Mouse (Mus musculus) heart, postnatal 14 days (tissue): ENCODE results near the gene Boll. TPM values are rescaled to one million over a fixed set of nuclear protein-coding genes. Genes with fewer than 3 reads are reported as not detected.

Experiments
- DNase-seq, 2 experiments: peaks; one replicate each; pipeline ENCODE4 v3.0.0; 2021 to 2022
- intact Hi-C: fragments of 180-260 bp; cut with DNase I; formaldehyde crosslinking; loops from one replicate; pipeline ENCODE4 v1.15.1; 2025
- total RNA-seq, 2 experiments: library from RNA; stranded (reverse); gene quantifications; 2 replicates each; pipeline ENCODE4 v1.2.3; 2021

Boll gene
- total RNA-seq, 2 experiments from 2014 or later = not detected

DNA sequence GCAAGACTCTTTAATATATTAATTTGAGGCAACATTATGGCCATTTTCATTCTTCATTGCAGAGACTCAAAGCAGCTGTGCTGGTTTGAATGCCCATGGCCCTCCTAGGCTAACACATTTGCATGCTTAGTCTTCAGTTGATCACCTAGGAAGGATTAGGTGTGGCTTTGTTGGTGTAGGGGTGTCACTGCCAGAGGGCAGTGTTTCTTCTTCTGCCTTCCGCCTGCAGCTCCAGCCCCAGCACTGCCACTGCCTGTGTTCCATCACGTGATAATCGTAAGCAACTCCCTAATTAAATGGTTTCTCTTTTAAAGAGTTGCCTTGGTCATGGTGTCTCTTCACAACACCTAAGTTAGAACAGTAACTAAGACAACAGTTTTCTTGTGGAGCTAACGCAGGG lies 150.5 kb downstream of the Boll start:
- intact Hi-C loops = no loop called here
- DNase-seq = no peak

DNA sequence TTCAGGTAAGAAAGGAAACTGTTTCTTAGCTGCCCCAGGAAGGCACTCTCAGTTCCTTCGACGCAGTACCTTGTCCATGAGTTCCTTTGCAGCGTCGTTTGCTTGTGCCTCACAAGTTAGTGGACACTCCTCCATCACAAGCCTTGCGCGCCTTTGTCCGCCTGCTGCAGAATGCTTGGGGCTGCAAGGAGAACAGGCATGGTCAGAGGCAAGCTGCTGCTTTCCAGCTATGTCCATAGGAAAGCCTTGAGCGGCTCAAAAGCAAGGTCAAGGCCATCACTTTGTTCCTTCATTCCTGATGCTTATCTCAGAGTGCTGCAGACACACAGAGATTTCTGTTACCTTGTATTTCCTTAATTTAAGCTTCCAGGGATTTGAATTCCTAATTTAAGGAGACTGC lies 152.2 kb downstream of the Boll start:
- DNase-seq = no peak

DNA sequence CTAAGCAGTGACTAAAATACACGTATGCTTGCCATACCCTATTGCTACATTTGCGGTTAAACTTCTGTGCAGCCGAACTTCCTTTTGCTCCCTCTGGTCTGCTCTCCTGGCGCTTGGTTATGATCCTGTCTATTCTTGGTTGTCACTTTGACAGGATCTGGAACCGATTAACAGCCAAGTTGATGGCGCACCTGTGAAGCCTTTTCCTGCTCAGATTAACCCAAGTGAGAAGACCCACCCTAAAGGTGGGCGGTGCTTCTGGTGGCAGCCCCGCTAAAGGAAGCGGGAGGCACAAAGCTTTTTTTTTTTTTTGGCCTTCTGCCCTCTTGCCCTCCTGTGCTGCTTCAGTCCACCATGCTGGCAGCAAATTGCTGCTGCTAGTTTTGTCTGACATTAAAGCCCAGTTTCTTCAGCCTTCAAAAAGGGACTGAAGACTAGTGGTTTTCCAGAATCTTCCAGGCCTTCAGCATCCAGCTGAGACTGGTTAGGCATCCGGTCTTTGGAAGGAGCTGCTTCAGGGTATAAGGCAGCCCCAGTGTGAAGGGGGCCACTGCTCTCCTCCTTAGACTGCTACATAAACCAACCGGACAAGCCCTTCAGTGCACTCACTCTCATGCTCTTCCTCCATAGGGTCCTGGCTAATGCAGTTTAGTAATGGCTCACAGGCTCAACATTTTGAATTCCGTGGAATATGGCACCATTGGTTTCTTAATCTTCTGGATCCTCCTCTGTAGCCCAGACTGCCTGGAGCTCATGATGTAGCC lies 152.9 kb downstream of the Boll start:
- no peak for DNase-seq
- intact Hi-C loops = no loop called here

More for the DNA sequence above, 152.2 kb downstream of the Boll start:
- intact Hi-C loops = no loop called here

DNA sequence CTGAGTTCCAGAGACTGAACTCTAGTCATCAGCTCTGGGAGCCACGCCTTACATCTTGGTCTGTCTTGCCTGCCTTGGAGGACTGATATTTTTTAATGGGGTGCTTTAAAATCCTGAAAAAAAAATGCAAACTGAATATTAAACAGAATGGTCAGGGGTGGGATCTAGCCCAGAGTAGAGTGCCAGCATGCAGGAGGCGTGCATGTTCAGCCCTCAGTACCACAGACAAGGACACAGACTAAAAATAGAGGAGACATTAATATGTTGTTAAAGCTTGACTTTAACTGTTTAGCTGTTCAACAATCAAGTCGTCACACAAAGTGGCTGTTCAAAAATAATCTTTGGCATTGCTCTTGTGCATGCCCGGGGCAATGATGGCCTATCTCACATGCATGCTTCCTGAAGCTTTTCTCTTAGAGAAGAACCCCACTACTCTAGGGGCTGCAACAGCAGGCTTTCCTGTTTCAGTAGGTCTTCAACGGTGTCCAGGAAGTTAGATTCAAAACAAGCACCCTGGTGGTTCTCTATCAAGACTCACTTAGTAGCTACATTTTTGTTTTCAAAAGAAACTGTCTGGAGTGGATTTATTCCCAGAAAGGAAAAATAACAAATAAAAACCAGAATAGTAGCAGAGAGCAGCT lies 154.6 kb downstream of the Boll start:
- DNase-seq = no peak
- intact Hi-C loops = no loop called here

DNA sequence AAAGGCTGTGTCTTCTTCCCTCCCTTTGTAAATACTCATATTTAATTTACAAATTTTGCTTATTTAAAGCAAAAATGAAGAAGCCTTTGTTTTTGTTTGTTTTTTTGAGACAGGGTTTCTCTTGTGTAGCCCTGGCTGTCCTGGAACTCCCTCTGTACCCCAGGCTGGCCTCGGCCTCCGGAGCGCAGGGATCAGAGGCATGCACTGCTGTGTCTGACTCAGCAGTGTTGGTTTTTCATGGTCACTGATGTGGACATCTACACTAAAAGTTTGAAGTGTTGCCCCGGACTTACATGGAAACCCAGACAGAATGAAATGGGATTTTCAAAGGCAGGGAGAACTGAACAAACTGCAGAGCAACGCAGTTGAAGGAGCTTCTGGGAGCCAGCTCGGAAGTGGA lies 155.7 kb downstream of the Boll start:
- intact Hi-C loops = no loop called here
- no peak for DNase-seq

DNA sequence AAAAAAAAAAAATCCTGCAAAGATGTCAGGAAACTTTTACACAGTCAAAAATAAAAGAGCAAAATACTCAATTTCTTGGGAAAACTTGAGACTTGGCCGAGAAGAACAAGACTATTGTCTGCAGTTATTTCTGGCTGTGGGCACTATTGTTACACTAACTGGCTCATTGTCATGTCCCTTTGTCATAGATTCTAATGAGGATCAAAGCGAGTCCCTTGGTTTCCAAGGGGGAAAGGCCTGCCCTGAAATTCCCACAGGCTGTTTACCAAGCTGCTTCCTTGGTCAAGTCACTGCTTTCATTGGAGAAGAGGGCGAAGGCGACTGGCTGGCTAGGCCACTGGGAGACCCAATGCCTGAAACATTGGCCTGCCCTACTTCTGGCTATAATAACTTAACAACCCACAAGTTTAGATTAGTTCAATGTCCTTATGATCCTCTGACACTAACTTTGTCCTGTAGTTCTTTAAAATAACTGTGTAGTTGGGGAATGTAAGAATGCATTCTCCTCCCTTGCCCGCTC lies 157.4 kb downstream of the Boll start:
- DNase-seq = no peak
- intact Hi-C loops = no loop called here

DNA sequence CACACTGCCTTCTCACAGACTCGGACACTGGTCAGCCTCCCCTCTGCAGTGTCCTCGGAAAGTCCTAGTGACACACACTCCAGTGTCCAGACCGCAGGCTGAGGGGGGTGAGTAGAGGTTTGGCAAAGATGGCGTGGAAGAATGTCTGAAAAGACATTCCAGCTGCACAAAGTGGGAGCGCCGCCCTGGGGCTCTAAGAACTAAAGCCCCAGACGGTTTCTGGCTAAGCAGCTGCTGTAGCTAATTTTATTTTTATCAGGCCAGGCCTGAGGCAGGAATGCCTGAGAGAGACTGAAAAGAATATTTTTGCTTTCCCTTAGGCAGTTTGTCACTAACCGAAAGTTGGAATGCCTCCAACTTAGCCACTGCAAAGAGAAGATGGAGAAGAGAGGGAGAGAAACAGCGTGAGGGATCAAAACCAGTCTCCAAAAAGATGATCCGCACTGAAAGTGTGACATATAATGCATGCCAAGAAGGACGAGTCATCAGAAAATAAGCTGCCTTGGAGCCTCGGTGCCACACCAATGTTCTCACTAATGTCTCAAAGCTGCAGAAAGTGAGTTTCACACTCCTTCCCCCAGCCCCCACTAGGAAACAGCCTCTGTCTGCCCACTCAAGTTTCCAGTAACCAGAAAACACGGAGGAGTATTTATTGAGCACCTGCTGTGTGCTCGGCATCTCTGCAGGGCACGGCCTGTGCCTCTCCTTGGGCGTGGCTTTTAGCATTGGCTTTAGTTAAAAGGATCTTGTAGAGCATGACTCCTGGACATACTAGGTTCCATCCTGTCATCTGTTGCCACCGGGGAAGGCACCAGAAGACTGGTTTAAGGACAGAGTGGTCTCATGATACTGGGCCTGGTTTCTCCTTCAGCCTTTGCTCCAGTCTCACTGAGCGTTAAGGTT lies 161.2 kb downstream of the Boll start:
- intact Hi-C loops = no loop called here
- peak; percentile 61 to 71 for DNase-seq

DNA sequence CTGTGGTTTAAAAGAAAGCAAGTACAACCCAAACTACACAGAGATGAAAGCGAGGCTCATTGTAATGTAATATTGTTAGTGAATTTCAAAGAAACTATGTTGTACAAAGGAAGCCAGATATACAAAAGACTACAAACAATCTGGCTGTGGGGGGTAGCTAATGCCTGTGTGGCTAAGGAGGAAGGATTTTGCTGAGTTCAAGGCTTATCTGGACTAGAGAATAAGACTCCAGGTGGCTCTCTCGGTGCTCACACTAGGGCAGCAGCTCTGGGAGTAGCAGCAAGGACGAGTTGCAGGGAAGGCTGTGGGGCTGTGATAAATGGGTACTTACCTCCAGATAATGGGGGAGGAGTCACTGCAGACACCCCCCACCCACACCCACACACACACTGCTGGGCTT lies 164.6 kb downstream of the Boll start:
- intact Hi-C loops = no loop called here
- no peak for DNase-seq

Other genes with a start within 250 kb of the Boll start
- gene Mob4, start 232.2 kb downstream of the Boll start, total RNA-seq = 10 to 100 TPM; 36.6 to 38.2 TPM
- gene Rftn2, start 136.7 kb downstream of the Boll start, total RNA-seq = 10 to 100 TPM; 10.6 to 11.9 TPM
- 1 to 10 TPM; 4.9 to 5.2 TPM for gene Mars2, start 126.3 kb downstream of the Boll start, total RNA-seq
- 1 to 10 TPM; 4.8 to 4.9 TPM for gene Plcl1, start 42.5 kb upstream of the Boll start, total RNA-seq